Mouse (Mus musculus): ENCODE results near the gene Trim66.

The Trim66 gene

GRCm38 (mm10) chr7:109454856-109455255 lies 53.1 kb downstream of the Trim66 start:
- DNase-seq (ENCODE audit: low spot score in 2 of 2) = no peak

- no peak for DNase-seq (ENCODE audit: low spot score in 2 of 2)
Observed at GRCm38 (mm10) chr7:109448060-109448459, 59.9 kb downstream of the Trim66 start.

DNA sequence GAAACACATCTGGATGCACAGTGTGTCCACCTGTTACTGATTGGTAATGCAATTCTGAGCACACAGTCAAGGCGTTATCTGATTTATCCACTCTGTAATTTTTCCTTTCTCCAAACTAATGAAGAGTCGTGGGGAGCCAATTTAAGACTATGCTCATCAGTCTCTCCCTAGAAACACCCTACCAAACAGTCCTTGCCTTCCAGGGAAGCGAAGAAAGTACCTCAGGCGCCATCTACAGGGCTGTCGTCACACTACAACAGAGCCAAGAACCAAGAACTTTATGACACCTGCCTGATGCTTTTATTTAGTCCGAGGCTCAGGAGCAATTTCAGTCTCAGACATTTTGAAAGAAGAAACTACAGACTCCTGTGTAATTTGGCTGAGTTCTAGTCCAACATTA lies 62.9 kb downstream of the Trim66 start:
- peak; percentile 77 to 82 for DNase-seq (ENCODE audit: low spot score in 2 of 2)

DNA sequence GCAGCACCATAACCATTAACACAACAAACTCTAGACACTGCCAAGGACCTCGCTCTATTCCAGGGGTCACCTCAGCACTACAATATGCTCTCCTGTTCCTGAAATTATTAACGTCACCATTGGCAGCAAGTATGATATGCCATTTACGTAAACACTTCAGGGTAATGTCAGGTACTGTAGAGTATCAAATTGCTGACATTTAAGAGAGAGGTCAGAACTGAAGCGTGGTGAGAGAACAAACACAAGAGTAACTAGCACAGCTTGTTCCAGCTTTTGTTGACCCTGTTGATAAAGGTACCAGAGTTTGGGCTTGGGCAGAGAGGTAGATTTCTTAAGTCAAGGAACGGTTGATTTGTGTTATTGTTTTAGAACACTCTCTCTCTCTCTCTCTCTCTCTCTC lies 65.2 kb downstream of the Trim66 start:
- DNase-seq (ENCODE audit: low spot score in 2 of 2) = no peak

DNA sequence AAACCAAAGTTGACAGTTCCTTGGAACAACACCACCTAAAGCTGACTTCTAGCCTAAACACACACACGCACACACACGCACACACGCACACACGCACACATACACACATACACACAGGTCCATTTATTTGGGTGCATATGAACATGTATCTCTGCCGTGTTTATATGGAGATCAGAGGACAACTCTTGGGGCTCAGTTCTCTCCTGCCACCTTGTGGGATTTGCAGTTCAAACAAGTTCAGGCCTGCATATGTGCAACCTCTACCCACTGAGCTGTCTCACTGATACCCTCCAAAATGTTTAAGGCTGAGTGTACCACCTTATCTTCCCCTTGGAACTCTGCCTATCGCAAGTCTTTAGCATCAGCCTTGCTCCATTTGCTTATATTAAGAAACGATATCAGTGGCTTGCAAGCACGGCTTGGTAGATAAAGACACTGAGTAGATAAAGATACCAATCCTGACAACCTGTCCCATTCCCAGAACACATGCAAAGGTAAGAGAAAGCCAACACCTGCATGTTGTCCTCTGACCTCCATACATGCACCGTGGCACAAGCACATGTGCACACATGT lies 67.2 kb downstream of the Trim66 start:
- DNase-seq (ENCODE audit: low spot score in 2 of 2) = no peak

- peak; percentile 21 to 34 for DNase-seq (ENCODE audit: low spot score in 2 of 2)
Observed at GRCm38 (mm10) chr7:109438781-109439591, 68.9 kb downstream of the Trim66 start, which contains the start of gene Stk33. Gene Stk33, minus strand, starts transcription at chr7:109439081.

- no peak for DNase-seq (ENCODE audit: low spot score in 2 of 2)
Observed at GRCm38 (mm10) chr7:109424422-109425159, 83.3 kb downstream of the Trim66 start.

- no peak for DNase-seq (ENCODE audit: low spot score in 2 of 2)
Observed at GRCm38 (mm10) chr7:109422803-109423202, 85.1 kb downstream of the Trim66 start.

- DNase-seq (ENCODE audit: low spot score in 2 of 2) = peak in 1 of 2 experiments; percentile 6
Observed at GRCm38 (mm10) chr7:109405491-109405890, 102.4 kb downstream of the Trim66 start.

GRCm38 (mm10) chr7:109399299-109399698 lies 108.6 kb downstream of the Trim66 start:
- DNase-seq (ENCODE audit: low spot score in 2 of 2) = peak in 1 of 2 experiments; percentile 5
